Mouse (Mus musculus): ENCODE results near the gene Tmtc1. TPM values are rescaled to one million over a fixed set of nuclear protein-coding genes. Genes with fewer than 3 reads are reported as not detected.

Gene Tmtc1
- polyA plus RNA-seq, 1 experiment from 2014 or later = 2.2 TPM

GRCm38 (mm10) chr6:148216752-148217151 is 227.4 kb downstream of the Tmtc1 start:
- Histone ChIP-seq H3K36me3 (ENCODE audit: insufficient read depth, low read length) (0 out of 2 replicates have a peak, but pooled peaks cover 3% of the 10 kb centered on the region), H3K27me3 (replicated peaks; ENCODE audit: insufficient read depth, low read length) (no peaks in the 10 kb centered on the region), H3K27ac (ENCODE audit: low read length) (no peak overlapping the region), H3K4me1 (ENCODE audit: insufficient read depth, low read depth, low read length) (peaks cover 3% of the 10 kb centered on the region; the same call in 1 of the 2 replicates), H3K4me3 (ENCODE audit: low read depth, low read length) (no peak overlapping the region), H3K9me3 (ENCODE audit: low read length) (no peaks in the 10 kb centered on the region), H3K4me2 (replicated peaks; ENCODE audit: low read depth, low read length) (no peak overlapping the region), H3K9ac (replicated peaks; ENCODE audit: low read depth) (no peak overlapping the region)
- 75% methylated on average over 4 of the region's 4 CpGs for WGBS
- ATAC-seq (no peak), DNase-seq (ENCODE audit: low spot score) (no peak)
- TF ChIP-seq EP300 (IDR thresholded peaks at IDR 0.05) (no peak), CTCF (IDR thresholded peaks at IDR 0.05) (no peak)

GRCm38 (mm10) chr6:148214765-148215164 is 229.4 kb downstream of the Tmtc1 start:
- Histone ChIP-seq H3K36me3 (ENCODE audit: insufficient read depth, low read length) (0 out of 2 replicates have a peak, but pooled peaks cover 3% of the 10 kb centered on the region), H3K9ac (replicated peaks; ENCODE audit: low read depth) (no peak overlapping the region), H3K27ac (ENCODE audit: low read length) (no peak overlapping the region), H3K9me3 (ENCODE audit: low read length) (no peaks in the 10 kb centered on the region), H3K4me3 (ENCODE audit: low read depth, low read length) (no peak overlapping the region), H3K27me3 (replicated peaks; ENCODE audit: insufficient read depth, low read length) (no peaks in the 10 kb centered on the region), H3K4me2 (replicated peaks; ENCODE audit: low read depth, low read length) (no peak overlapping the region), H3K4me1 (ENCODE audit: insufficient read depth, low read depth, low read length) (peaks cover 6% of the 10 kb centered on the region; the same call in 1 of the 2 replicates)
- TF ChIP-seq CTCF (IDR thresholded peaks at IDR 0.05) (peak; percentile 79), EP300 (IDR thresholded peaks at IDR 0.05) (no peak)
- WGBS = 3% methylated on average over 5 of the region's 5 CpGs
- DNase-seq (ENCODE audit: low spot score) = peak; percentile 77
- no peak for ATAC-seq

GRCm38 (mm10) chr6:148211897-148212680 is 232.1 kb downstream of the Tmtc1 start, which contains the start of gene Ergic2:
Gene Ergic2, minus strand, starts transcription at chr6:148212374.
- 0 out of 2 replicates have a peak, but pooled peaks cover 3% of the 10 kb centered on the region for H3K36me3 ChIP-seq (ENCODE audit: insufficient read depth, low read length)
- peaks cover 8% of the 10 kb centered on the region for H3K4me1 ChIP-seq (ENCODE audit: insufficient read depth, low read depth, low read length)
- no peaks in the 10 kb centered on the region for H3K9me3 ChIP-seq (ENCODE audit: low read length)
- under 1% methylated on average over 61 of the region's 61 CpGs for WGBS
- peak within 1 kb of the TSS; percentile 94 for H3K27ac ChIP-seq (ENCODE audit: low read length)
- H3K4me3 ChIP-seq (ENCODE audit: low read depth, low read length) = peak within 1 kb of the TSS; percentile 100
- peak within 1 kb of the TSS; percentile 96 for H3K9ac ChIP-seq (replicated peaks; ENCODE audit: low read depth)
- TF ChIP-seq EP300 (IDR thresholded peaks at IDR 0.05) (peak; percentile 85), CTCF (IDR thresholded peaks at IDR 0.05) (no peak)
- no peaks in the 10 kb centered on the region for H3K27me3 ChIP-seq (replicated peaks; ENCODE audit: insufficient read depth, low read length)
- peak within 1 kb of the TSS; percentile 82 for H3K4me2 ChIP-seq (replicated peaks; ENCODE audit: low read depth, low read length)
- peak; percentile 99 for ATAC-seq
- peak; percentile 100 for DNase-seq (ENCODE audit: low spot score)

- TF ChIP-seq EP300 (IDR thresholded peaks at IDR 0.05) = no peak
- Histone ChIP-seq H3K27ac (ENCODE audit: low read length) (peak overlapping the region; percentile 76), H3K4me2 (replicated peaks; ENCODE audit: low read depth, low read length) (peak overlapping the region; percentile 82), H3K36me3 (ENCODE audit: insufficient read depth, low read length) (0 out of 2 replicates have a peak, but pooled peaks cover 3% of the 10 kb centered on the region), H3K9me3 (ENCODE audit: low read length) (no peaks in the 10 kb centered on the region), H3K4me1 (ENCODE audit: insufficient read depth, low read depth, low read length) (peaks cover 8% of the 10 kb centered on the region), H3K9ac (replicated peaks; ENCODE audit: low read depth) (peak overlapping the region; percentile 96), H3K4me3 (ENCODE audit: low read depth, low read length) (peak overlapping the region; percentile 100), H3K27me3 (replicated peaks; ENCODE audit: insufficient read depth, low read length) (no peaks in the 10 kb centered on the region)
- WGBS = 1% methylated on average over 41 of the region's 51 CpGs
- DNase-seq (ENCODE audit: low spot score) = peak; percentile 40
- peak; percentile 40 for ATAC-seq
Observed at GRCm38 (mm10) chr6:148211391-148211876, 232.8 kb downstream of the Tmtc1 start.

DNA sequence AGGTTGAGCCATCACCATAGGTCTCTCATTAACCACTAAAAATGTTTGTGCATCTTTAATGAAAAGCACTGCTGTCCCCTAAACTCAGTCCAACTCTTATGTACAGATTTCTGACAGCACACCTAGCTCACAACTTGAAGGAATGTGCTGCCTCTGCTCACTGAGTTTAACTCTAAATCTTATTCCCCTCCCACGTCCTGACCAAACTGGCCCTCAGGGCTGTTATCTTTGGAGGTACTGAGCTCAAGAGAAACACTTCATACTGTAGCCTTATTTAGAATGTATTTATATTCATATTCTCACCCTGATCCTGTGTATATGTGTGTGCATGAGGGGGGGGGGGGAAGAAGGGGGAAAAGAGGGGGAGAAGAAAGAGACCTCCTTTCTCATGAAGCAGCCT is 236.7 kb downstream of the Tmtc1 start:
- Histone ChIP-seq H3K4me1 (ENCODE audit: insufficient read depth, low read depth, low read length) (peaks cover 7% of the 10 kb centered on the region), H3K4me3 (ENCODE audit: low read depth, low read length) (no peak overlapping the region), H3K27ac (ENCODE audit: low read length) (no peak overlapping the region), H3K4me2 (replicated peaks; ENCODE audit: low read depth, low read length) (no peak overlapping the region), H3K9ac (replicated peaks; ENCODE audit: low read depth) (no peak overlapping the region), H3K36me3 (ENCODE audit: insufficient read depth, low read length) (no peaks in the 10 kb centered on the region), H3K9me3 (ENCODE audit: low read length) (no peaks in the 10 kb centered on the region), H3K27me3 (replicated peaks; ENCODE audit: insufficient read depth, low read length) (no peaks in the 10 kb centered on the region)
- TF ChIP-seq CTCF (IDR thresholded peaks at IDR 0.05) (no peak), EP300 (IDR thresholded peaks at IDR 0.05) (no peak)
- 61% methylated on average over 1 of the region's 1 CpGs for WGBS
- DNase-seq (ENCODE audit: low spot score) (no peak), ATAC-seq (no peak)

- Histone ChIP-seq H3K36me3 (ENCODE audit: insufficient read depth, low read length) (peaks cover 7% of the 10 kb centered on the region; the same call in 1 of the 2 replicates), H3K9me3 (ENCODE audit: low read length) (no peaks in the 10 kb centered on the region), H3K27me3 (replicated peaks; ENCODE audit: insufficient read depth, low read length) (no peaks in the 10 kb centered on the region), H3K9ac (replicated peaks; ENCODE audit: low read depth) (no peak overlapping the region), H3K4me1 (ENCODE audit: insufficient read depth, low read depth, low read length) (peaks cover 3% of the 10 kb centered on the region; the same call in 1 of the 2 replicates), H3K4me3 (ENCODE audit: low read depth, low read length) (no peak overlapping the region), H3K27ac (ENCODE audit: low read length) (no peak overlapping the region), H3K4me2 (replicated peaks; ENCODE audit: low read depth, low read length) (no peak overlapping the region)
- ATAC-seq (no peak), DNase-seq (ENCODE audit: low spot score) (no peak)
- no peak for TF ChIP-seq CTCF (IDR thresholded peaks at IDR 0.05)
- TF ChIP-seq EP300 (IDR thresholded peaks at IDR 0.05) = no peak
- WGBS = 75% methylated on average over 1 of the region's 1 CpGs
Observed at GRCm38 (mm10) chr6:148205134-148205533, 239.1 kb downstream of the Tmtc1 start.

All from lung, postnatal 0 days (tissue).